Mouse (Mus musculus) embryo, embryonic 10 days (tissue): Measurements from ENCODE around the gene Dmrtc1a.
"Not testable (repeated sequence)": the region's sequence is repeated elsewhere in the genome, so short reads cannot be mapped to it uniquely, and the experiment has no call there.

Source experiments
- DNase-seq: peaks from one replicate; pipeline ENCODE4 v3.0.0-alpha.2; 2015; ENCODE audit warnings: low spot score

Gene Dmrtc1a

GRCm38 (mm10) chrX:102908587-102908986 is at the start of gene Dmrtc1a, which contains the start of gene 1700011M02Rik:
Dmrtc1a (minus strand) TSS chrX:102908687.
1700011M02Rik (plus strand) TSS chrX:102908905.
- DNase-seq: not testable (repeated sequence)

DNA sequence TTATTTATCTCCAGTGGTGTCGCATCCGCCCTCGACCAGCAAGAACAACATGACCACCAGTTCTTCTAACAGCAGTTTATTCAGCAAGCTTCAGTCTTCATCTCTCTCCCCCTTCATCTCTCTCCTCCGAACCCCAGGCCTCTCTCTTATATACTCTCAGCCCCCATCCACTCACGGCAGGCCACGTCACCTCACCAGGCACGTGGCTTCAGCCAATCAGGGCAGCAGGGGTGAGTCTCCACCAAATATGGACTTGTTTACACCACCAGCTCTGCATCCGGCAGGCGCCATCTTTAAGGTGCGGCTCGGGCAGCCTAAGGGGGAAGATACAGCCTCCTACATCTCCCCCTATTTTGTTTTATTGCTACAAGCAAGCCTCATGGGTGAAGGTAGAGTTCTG is 41.6 kb upstream of the Dmrtc1a start:
- not testable (repeated sequence) for DNase-seq

GRCm38 (mm10) chrX:102936743-102937142 is 28.3 kb upstream of the Dmrtc1a start:
- DNase-seq: no peak

- no peak for DNase-seq
Observed at GRCm38 (mm10) chrX:102934395-102934764, 25.9 kb upstream of the Dmrtc1a start.

- DNase-seq: peak; percentile 25
Observed at GRCm38 (mm10) chrX:102933571-102934394, 25.3 kb upstream of the Dmrtc1a start.

GRCm38 (mm10) chrX:102932992-102933570 is 24.6 kb upstream of the Dmrtc1a start:
- DNase-seq: no peak

- not testable (repeated sequence) for DNase-seq
Observed at GRCm38 (mm10) chrX:102928072-102928471, 19.6 kb upstream of the Dmrtc1a start, which contains the start of gene 1700018G05Rik. 1700018G05Rik (plus strand) TSS chrX:102928372.

- peak; percentile 65 for DNase-seq
Observed at GRCm38 (mm10) chrX:102926707-102927106, 18.2 kb upstream of the Dmrtc1a start.

DNA sequence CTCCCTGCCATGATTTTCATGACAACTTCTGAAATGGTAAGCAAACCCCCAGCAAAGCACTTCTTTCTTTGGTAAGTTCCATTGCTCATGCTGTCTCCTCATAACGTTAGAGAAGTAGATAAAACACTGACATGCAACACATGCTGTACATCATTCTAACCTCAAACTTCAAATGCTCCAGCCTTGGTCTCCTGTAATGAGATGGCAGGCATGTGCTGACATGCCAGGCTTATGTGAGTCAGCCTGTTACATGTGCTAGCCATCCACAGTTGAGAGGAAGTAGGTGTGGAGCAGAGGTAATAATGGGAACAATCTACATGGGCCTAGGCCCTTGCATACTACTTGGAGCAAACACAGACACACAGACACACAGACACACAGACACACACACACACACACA is 6.3 kb upstream of the Dmrtc1a start:
- DNase-seq: not testable (repeated sequence)

- DNase-seq: no peak
Observed at GRCm38 (mm10) chrX:102867871-102868270, 40.6 kb downstream of the Dmrtc1a start, which contains the start of gene 1700031F05Rik. 1700031F05Rik (minus strand) TSS chrX:102867971.

DNA sequence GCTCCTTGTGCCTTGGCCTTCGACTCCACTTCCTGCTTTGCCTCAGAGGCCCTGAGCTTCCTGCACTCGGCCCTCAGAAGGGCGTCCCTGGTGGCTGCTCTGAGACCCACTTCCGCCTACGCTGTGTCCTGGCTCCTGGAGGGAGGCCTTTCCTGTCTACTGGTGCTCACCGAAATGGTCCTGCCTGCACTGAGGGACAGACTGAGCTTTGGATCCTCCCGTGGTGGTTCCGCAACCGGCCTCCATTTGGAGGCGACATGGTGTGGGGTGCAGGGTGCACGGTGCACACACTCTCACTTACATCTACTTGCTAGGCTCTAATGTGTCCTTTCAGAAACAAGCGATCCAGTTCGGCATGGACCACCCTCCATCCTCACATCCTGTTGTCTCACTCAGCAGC is 54.0 kb downstream of the Dmrtc1a start, which contains the start of gene Dmrtc1c2:
Dmrtc1c2 (minus strand) TSS at position 101 of the 400 bp plus-strand sequence.
- DNase-seq: not testable (repeated sequence)
